Mouse (Mus musculus) left cerebral cortex, postnatal 4 days (tissue): ENCODE measurements around the gene Olfr1386. TPM values are rescaled to one million over a fixed set of nuclear protein-coding genes. Genes with fewer than 3 reads are reported as not detected.
"Not testable (repeated sequence)": the region's sequence is repeated elsewhere in the genome, so short reads cannot be mapped to it uniquely, and the experiment has no call there.

ENCODE experiments used
- DNase-seq: peaks from one replicate; pipeline ENCODE4 v3.0.0-alpha.2; 2022
- intact Hi-C: fragments of 180-260 bp; cut with DNase I; formaldehyde crosslinking; loops from one replicate; pipeline ENCODE4 v1.15.1; 2025
- total RNA-seq, 2 experiments: library from RNA; stranded (reverse); gene quantifications; 2 replicates each; pipeline ENCODE4 v1.2.3; 2021

The Olfr1386 gene
- total RNA-seq: not detected

DNA sequence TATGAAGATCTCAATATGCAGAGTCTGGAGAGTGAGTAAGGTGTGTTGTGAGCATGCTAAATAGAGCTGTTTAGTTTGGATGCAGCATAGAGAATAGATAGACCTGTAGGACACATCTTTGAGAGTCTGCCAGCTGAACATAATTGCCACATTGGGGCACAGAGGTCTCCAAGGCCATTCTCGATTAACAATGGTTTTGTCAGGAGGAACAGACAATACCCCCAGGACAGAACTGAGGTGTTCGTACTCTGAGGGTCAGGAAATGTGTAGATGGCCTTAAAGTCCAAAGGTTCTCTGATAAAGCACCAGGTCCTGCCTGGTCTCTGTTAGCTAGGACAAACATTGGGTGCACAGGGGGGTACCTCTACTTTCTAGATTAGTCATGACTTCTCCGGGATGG, at the start of gene Olfr1386:
Olfr1386 (plus strand) TSS at position 301 of the 400 bp plus-strand sequence.
- intact Hi-C loops: not testable (repeated sequence)

GRCm38 (mm10) chr11:49422767-49423166, 42.1 kb upstream of the Olfr1386 start, which contains the start of gene Olfr1389:
TSS of gene Olfr1389 (plus strand) at chr11:49423067.
- intact Hi-C loops: no loop called here
- DNase-seq: no peak

More for the DNA sequence above, at the start of gene Olfr1386:
- DNase-seq: not testable (repeated sequence)

- intact Hi-C loops: no loop called here
- no peak for DNase-seq
Observed at GRCm38 (mm10) chr11:49425257-49425927, 39.5 kb upstream of the Olfr1386 start.

DNA sequence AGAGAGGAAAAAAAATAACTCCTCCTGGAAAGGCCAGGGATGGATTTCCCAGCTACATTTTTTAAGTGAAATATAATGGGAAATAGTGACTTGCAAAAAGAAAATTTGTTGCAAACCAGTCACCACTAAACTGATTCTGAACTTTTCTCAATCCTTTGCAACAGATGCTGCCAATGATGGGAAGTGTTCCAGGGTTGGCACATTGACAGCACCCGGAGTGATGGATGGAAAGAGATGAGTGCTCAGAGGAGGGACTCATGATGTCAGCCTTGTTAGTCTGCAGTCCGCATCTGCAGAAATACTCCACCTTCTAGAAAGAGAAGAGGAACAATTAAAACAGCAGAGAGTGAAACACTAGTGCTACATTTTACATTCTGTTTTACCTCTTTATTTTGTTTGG, 35.2 kb upstream of the Olfr1386 start:
- peak; percentile 47 for DNase-seq
- intact Hi-C loops: no loop called here

DNA sequence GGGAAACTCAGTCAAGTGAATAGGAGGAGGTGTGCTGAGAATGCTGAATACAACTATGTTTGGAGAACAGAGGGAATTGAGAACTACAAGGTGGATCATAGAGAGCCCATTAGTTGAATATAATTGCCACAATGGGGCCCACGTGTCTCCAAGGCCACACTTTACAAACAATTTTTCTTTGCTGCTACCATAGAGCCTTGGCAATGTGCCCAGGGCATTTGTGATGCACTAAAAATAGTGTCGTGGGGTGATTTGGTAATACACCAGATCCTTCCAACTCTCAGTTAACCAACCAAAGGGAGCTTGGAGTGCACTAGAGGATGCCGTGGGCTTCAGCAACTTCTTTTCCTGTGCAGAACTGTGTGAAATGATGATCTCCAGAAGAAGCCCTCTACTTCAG, 28.4 kb upstream of the Olfr1386 start, which contains the start of gene Olfr1388:
Olfr1388 (plus strand) TSS at position 214 of the 400 bp plus-strand sequence.
- intact Hi-C loops: no loop called here
- DNase-seq: no peak

DNA sequence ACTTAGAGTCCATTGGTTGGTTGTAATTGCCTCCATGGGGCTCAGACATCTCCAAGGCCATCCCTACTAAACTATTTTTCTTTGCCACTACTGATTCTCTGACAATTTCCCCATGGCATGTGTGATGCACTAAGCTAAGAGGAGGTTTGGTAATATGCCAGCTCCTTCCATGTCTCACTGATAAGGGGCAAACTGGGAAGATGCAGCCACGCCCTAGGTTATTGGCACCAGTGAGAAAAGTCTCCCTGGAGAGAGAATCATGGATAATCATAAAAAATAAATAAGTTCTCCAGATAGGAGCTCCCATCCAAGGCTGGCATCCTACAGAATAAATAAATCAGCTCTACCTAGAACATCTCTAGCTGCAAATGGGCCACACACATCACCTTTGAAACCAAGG, 9.8 kb upstream of the Olfr1386 start, which contains the start of gene Olfr1387:
Olfr1387 (plus strand) TSS at position 301 of the 400 bp plus-strand sequence.
- intact Hi-C loops: no loop called here

DNA sequence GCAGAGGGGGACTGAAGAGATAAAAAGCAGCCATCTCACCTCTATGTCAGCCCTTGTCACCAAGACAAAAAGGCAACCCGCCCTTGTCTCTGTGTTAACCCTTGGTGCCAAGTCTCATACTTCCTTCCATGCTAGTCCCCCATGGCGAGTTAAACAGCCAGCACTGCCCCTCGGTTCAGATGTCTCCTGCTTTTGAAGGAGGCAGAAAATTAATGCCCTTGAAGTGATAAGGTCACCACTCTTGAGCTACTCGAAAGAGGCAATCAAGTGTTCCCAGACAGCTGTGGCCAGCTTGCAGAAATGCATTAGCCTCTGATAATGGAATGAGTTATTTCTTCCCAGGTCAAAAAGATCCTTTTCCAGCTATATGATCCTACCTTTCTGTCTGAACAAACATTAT, 21.1 kb downstream of the Olfr1386 start:
- no peak for DNase-seq
- intact Hi-C loops: no loop called here

More for the DNA sequence above, 9.8 kb upstream of the Olfr1386 start, which contains the start of gene Olfr1387:
- DNase-seq: no peak

DNA sequence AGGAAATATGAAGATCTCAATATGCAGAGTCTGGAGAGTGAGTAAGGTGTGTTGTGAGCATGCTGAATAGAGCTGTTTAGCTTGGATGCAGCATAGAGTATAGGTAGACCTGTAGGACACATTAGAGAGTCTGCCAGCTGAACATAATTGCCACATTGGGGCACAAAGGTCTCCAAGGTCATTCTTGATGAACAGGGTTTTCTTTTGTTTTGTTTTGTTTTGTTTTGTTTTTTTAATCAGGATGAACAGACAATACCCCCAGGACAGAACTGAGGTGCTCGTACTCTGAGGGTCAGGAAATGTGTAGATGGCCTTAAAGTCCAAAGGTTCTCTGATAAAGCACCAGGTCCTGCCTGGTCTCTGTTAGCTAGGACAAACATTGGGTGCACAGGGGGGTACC, 23.9 kb downstream of the Olfr1386 start, which contains the start of gene Olfr1385:
Olfr1385 (plus strand) TSS at position 301 of the 400 bp plus-strand sequence.
- DNase-seq, intact Hi-C loops: not testable (repeated sequence)

DNA sequence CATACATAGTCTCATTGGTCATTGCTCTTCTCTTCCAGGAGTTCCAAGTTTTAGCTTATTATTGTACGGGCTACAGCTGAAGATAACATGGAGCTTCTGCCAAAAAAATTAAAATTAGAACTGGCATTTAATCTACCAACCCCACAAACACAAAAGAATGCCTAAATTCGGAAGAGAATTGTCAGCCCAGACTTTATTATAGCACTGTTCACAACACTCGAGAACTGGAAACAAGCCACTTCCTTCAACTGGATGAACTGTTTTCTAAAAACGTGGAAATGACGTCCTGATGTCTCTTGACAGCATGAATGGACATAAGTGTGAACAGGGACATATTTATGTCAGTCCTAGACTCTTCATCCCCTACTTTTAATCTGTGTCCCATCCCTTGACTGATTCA, 53.2 kb downstream of the Olfr1386 start:
- intact Hi-C loops: no loop called here
- no peak for DNase-seq

GRCm38 (mm10) chr11:49519348-49519747, 54.5 kb downstream of the Olfr1386 start, which contains the start of gene Olfr1383:
TSS of gene Olfr1383 (plus strand) at chr11:49519648.
- intact Hi-C loops: no loop called here
- no peak for DNase-seq

Other genes with a start within 250 kb of the Olfr1386 start
- 10 to 100 TPM; 54.4 to 58.7 TPM for gene Mgat1, start 220.9 kb upstream of the Olfr1386 start, total RNA-seq
- gene Olfr1393, start 186.7 kb upstream of the Olfr1386 start, total RNA-seq: under 1 TPM in 1 of 2 experiments, not detected in 1; 0.48 TPM
- under 1 TPM in 1 of 2 experiments, not detected in 1; 0.34 TPM for gene Olfr1392, start 179.8 kb upstream of the Olfr1386 start, total RNA-seq
- gene Olfr10, start 160.3 kb upstream of the Olfr1386 start, total RNA-seq: not detected
- gene Olfr1391, start 142.3 kb upstream of the Olfr1386 start, total RNA-seq: not detected
- not detected for gene Olfr1390, start 129.9 kb upstream of the Olfr1386 start, total RNA-seq
- not detected for gene Olfr1389, start 42.0 kb upstream of the Olfr1386 start, total RNA-seq
- under 1 TPM; 0.58 to 0.74 TPM for gene Olfr1388, start 28.4 kb upstream of the Olfr1386 start, total RNA-seq
- not detected for gene Olfr1387, start 9.7 kb upstream of the Olfr1386 start, total RNA-seq
- gene Olfr1385, start 24.0 kb downstream of the Olfr1386 start, total RNA-seq: not detected
- not detected for gene Olfr1384, start 41.7 kb downstream of the Olfr1386 start, total RNA-seq
- gene Olfr1383, start 54.6 kb downstream of the Olfr1386 start, total RNA-seq: under 1 TPM in 1 of 2 experiments, not detected in 1; 0.56 TPM
- not detected for gene Olfr1382, start 63.2 kb downstream of the Olfr1386 start, total RNA-seq
- gene Olfr1381, start 78.4 kb downstream of the Olfr1386 start, total RNA-seq: not detected
- gene Olfr1380, start 91.8 kb downstream of the Olfr1386 start, total RNA-seq: not detected
- 1 to 10 TPM; 3.8 to 4.2 TPM for gene Flt4, start 144.2 kb downstream of the Olfr1386 start, total RNA-seq
- not detected for gene Scgb3a1, start 198.6 kb downstream of the Olfr1386 start, total RNA-seq
- 10 to 100 TPM; 86.2 to 89.2 TPM for gene Cnot6, start 247.7 kb downstream of the Olfr1386 start, total RNA-seq